Mouse (Mus musculus) forebrain, embryonic 10.5 days (tissue): Measurements from ENCODE around the gene Poln. TPM values are rescaled to one million over a fixed set of nuclear protein-coding genes. Genes with fewer than 3 reads are reported as not detected.

Experiments used
- DNase-seq: peaks from one replicate; pipeline ENCODE4 v3.0.0-alpha.2; 2017; ENCODE audit warnings: low spot score; ENCODE audit errors: extremely low spot score
- H3K27ac ChIP-seq: fragments of 300-500 bp; sonication (generic); 2 replicates; pipeline ENCODE4 v1.5.1; 2016; ENCODE audit warnings: mild to moderate bottlenecking
- H3K27me3 ChIP-seq: fragments of 300-500 bp; sonication (generic); 2 replicates; pipeline ENCODE4 v1.6.1; 2016; ENCODE audit warnings: mild to moderate bottlenecking; ENCODE audit not compliant: poor library complexity, severe bottlenecking
- H3K36me3 ChIP-seq: fragments of 300-500 bp; sonication (generic); replicated peaks from 2 replicates; pipeline ENCODE4 v1.6.1; 2016; ENCODE audit warnings: mild to moderate bottlenecking, moderate library complexity
- H3K4me1 ChIP-seq: fragments of 300-500 bp; sonication (generic); 2 replicates; pipeline ENCODE4 v1.6.1; 2016
- H3K4me3 ChIP-seq: fragments of 300-500 bp; sonication (generic); 2 replicates; pipeline ENCODE4 v1.5.1; 2016; ENCODE audit warnings: mild to moderate bottlenecking, moderate library complexity
- H3K9me3 ChIP-seq: fragments of 300-500 bp; sonication (generic); 2 replicates; pipeline ENCODE4 v1.6.1; 2016; ENCODE audit warnings: mild to moderate bottlenecking, moderate library complexity
- WGBS: fragments of 180-500 bp; shearing (Covaris S2); methylation state at CpG from one replicate; pipeline ENCODE4 v1.1.7; 2016; 5-methylcytosine and 5-hydroxymethylcytosine counted together
- polyA plus RNA-seq: library from polyadenylated mRNA; unstranded; fragments of >200 nt; fragmentation: Nextera tagmentation; extraction: Ambion mirVana; gene quantifications from 2 replicates; pipeline ENCODE4 v1.2.1, GENCODE M21; 2016

Poln gene
- polyA plus RNA-seq, 1 experiment from 2014 or later, result 0.77 TPM

DNA sequence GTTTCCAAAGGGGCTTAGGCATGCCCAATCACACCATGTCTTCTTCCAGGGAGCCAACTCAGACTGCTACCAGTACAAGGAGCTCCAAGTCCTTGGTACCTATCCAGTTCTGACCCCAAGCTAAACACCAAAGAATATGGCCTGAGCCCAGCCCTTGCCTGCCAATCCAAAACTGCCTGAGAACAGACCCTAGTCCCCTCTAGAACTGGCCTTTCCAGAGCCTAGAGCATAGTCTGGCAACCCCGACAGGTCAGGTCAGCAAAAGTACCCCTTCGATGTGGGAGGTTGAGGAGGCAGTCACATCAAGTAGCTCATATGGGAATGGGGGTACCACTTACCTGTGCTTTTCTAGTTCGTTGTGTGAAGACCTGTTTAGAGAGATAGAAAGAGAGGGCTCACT lies 14.7 kb upstream of the Poln start:
- WGBS, result 86% methylated on average over 3 of the region's 3 CpGs
- no peaks in the 10 kb centered on the region for H3K9me3 ChIP-seq
- peaks cover 16% of the 10 kb centered on the region for H3K27me3 ChIP-seq
- H3K36me3 ChIP-seq, result no peaks in the 10 kb centered on the region; the same call in 1 of the 2 replicates
- no peak overlapping the region for H3K4me3 ChIP-seq
- no peak for DNase-seq
- H3K27ac ChIP-seq, result no peak overlapping the region
- H3K4me1 ChIP-seq, result peaks cover 42% of the 10 kb centered on the region

- WGBS, result 88% methylated on average over 5 of the region's 5 CpGs
- Histone ChIP-seq H3K9me3 (no peaks in the 10 kb centered on the region), H3K36me3 (peaks cover 2% of the 10 kb centered on the region), H3K27me3 (peaks cover 16% of the 10 kb centered on the region), H3K27ac (no peak overlapping the region), H3K4me3 (no peak overlapping the region), H3K4me1 (peaks cover 37% of the 10 kb centered on the region)
- no peak for DNase-seq
Observed at GRCm38 (mm10) chr5:34183156-34183880, 14.1 kb upstream of the Poln start.

DNA sequence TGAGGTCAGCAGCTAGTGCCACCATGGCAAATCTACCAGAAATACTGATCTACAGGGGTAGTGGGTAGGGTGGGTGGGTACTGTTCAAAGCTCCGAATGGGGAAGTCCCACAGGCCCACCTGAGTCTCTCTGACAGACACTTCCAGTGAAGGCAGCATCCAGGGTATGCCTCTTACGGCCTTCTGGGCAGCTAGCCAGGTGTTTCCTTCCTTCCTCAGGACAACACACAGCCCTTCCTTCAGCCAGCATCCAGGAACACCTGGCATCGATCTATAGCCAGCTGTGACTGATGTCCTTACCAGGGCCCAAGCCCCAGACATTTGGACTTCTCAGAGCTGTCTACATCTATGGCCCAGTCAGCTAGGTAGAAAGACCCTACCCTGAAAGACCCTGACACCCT lies 13.2 kb upstream of the Poln start:
- H3K4me3 ChIP-seq, result no peak overlapping the region
- no peaks in the 10 kb centered on the region for H3K9me3 ChIP-seq
- peaks cover 31% of the 10 kb centered on the region for H3K4me1 ChIP-seq
- peaks cover 16% of the 10 kb centered on the region for H3K27me3 ChIP-seq
- no peak for DNase-seq
- H3K27ac ChIP-seq, result no peak overlapping the region
- peaks cover 8% of the 10 kb centered on the region for H3K36me3 ChIP-seq
- WGBS, result 89% methylated on average over 3 of the region's 3 CpGs

- WGBS, result 92% methylated on average over 4 of the region's 4 CpGs
Observed at GRCm38 (mm10) chr5:34177821-34178220, 8.6 kb upstream of the Poln start.

GRCm38 (mm10) chr5:34177091-34177490 lies 7.8 kb upstream of the Poln start:
- H3K9me3 ChIP-seq, result no peaks in the 10 kb centered on the region
- 92% methylated on average over 2 of the region's 2 CpGs for WGBS
- H3K36me3 ChIP-seq, result peaks cover 34% of the 10 kb centered on the region
- DNase-seq, result no peak
- peaks cover 7% of the 10 kb centered on the region for H3K4me1 ChIP-seq
- no peak overlapping the region for H3K4me3 ChIP-seq
- H3K27ac ChIP-seq, result no peak overlapping the region
- no peaks in the 10 kb centered on the region for H3K27me3 ChIP-seq

More at GRCm38 (mm10) chr5:34177821-34178220, 8.6 kb upstream of the Poln start:
- Histone ChIP-seq H3K4me1 (peaks cover 7% of the 10 kb centered on the region), H3K27ac (no peak overlapping the region), H3K27me3 (no peaks in the 10 kb centered on the region), H3K36me3 (peaks cover 34% of the 10 kb centered on the region), H3K4me3 (no peak overlapping the region), H3K9me3 (no peaks in the 10 kb centered on the region)
- no peak for DNase-seq

- no peak overlapping the region for H3K27ac ChIP-seq
- no peak for DNase-seq
- no peak overlapping the region for H3K4me3 ChIP-seq
- 69% methylated on average over 10 of the region's 10 CpGs for WGBS
- H3K27me3 ChIP-seq, result no peaks in the 10 kb centered on the region
- no peaks in the 10 kb centered on the region for H3K9me3 ChIP-seq
- peaks cover 34% of the 10 kb centered on the region for H3K36me3 ChIP-seq
- peaks cover 7% of the 10 kb centered on the region for H3K4me1 ChIP-seq
Observed at GRCm38 (mm10) chr5:34176691-34177090, 7.4 kb upstream of the Poln start.

- DNase-seq, result no peak
- no peak overlapping the region for H3K4me3 ChIP-seq
- H3K9me3 ChIP-seq, result no peaks in the 10 kb centered on the region
- H3K27ac ChIP-seq, result peak overlapping the region; percentile 48; the same call in 1 of the 2 replicates
- 24% methylated on average over 5 of the region's 5 CpGs for WGBS
- H3K27me3 ChIP-seq, result no peaks in the 10 kb centered on the region
- peaks cover 7% of the 10 kb centered on the region for H3K4me1 ChIP-seq
- peaks cover 34% of the 10 kb centered on the region for H3K36me3 ChIP-seq
Observed at GRCm38 (mm10) chr5:34175403-34175694, 6.1 kb upstream of the Poln start.

GRCm38 (mm10) chr5:34174550-34175402 lies 5.5 kb upstream of the Poln start:
- peaks cover 13% of the 10 kb centered on the region for H3K4me1 ChIP-seq
- H3K36me3 ChIP-seq, result peaks cover 34% of the 10 kb centered on the region
- H3K9me3 ChIP-seq, result no peaks in the 10 kb centered on the region
- peak overlapping the region; percentile 48; the same call in 1 of the 2 replicates for H3K27ac ChIP-seq
- 76% methylated on average over 5 of the region's 5 CpGs for WGBS
- H3K4me3 ChIP-seq, result no peak overlapping the region
- H3K27me3 ChIP-seq, result no peaks in the 10 kb centered on the region
- DNase-seq, result peak; percentile 11

DNA sequence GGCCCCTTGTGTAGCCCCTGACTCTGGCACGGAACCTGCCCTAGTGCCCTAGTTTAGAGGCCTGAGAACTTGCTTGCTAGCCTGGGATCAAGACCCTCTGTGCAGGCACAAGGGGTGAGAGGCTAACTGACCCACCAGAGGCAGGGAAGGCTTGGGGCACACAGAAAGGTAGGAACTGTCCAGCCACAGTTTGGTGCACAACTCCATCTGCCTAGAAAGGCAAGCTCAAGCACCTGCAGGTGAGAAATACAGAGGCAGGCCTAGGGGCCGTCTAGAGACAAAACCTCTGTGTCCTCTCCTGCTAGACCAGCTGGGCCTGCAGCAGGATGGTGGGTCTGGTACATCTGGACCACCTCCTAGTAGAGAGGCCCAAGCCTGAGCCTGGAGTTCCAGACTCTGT lies 4.8 kb upstream of the Poln start:
- Histone ChIP-seq H3K36me3 (peaks cover 34% of the 10 kb centered on the region), H3K27ac (no peak overlapping the region), H3K9me3 (no peaks in the 10 kb centered on the region), H3K27me3 (no peaks in the 10 kb centered on the region), H3K4me3 (no peak overlapping the region), H3K4me1 (peaks cover 16% of the 10 kb centered on the region)
- no peak for DNase-seq
- 91% methylated on average over 2 of the region's 2 CpGs for WGBS

DNA sequence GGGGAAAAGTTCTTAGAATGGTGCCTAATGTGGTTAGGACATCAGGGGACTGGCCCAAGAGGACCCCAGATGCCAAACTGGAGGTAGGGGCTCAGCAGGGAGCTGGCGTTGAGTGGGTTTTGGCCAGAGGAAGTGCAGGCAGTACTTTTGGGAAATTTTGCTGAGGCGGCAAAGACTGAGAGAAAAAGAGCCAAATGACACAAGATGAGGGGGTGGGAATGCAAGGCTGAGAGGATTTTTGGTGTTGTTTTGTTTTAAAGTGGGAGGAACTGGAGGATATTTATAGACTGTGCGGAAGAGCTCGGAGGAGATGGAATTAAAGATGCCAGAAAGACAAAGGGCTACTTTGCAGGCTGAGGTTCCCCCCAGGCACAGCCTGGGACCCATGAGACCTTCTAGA lies 1.5 kb upstream of the Poln start:
- WGBS, result 82% methylated on average over 4 of the region's 4 CpGs
- peaks cover 39% of the 10 kb centered on the region for H3K4me1 ChIP-seq
- DNase-seq, result no peak
- H3K4me3 ChIP-seq, result no peak overlapping the region
- no peak overlapping the region; the same call in 1 of the 2 replicates for H3K27ac ChIP-seq
- H3K9me3 ChIP-seq, result no peaks in the 10 kb centered on the region
- peaks cover 15% of the 10 kb centered on the region; the same call in 1 of the 2 replicates for H3K36me3 ChIP-seq
- H3K27me3 ChIP-seq, result no peaks in the 10 kb centered on the region

DNA sequence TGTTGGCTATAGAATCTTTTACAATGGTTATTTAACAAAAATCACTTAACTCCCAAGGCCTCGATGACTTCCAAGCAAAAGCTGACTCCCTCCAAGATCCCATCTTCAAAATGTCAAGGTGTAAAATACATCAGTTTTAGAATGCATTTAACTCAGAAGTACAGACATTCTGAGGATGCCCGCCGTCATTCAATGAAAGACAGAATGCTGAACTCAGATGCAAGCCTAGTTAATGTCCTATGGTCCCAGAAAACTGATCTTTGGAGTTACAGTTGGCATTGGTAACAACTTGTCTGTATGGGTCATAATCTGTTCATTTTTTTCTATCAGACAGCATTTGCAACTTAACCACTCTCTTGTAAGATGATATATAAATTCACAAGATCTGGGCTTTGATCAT lies 706 bp upstream of the Poln start:
- Histone ChIP-seq H3K27me3 (no peaks in the 10 kb centered on the region), H3K9me3 (no peaks in the 10 kb centered on the region), H3K4me1 (peaks cover 39% of the 10 kb centered on the region), H3K27ac (peak overlapping the region; percentile 95), H3K36me3 (peaks cover 23% of the 10 kb centered on the region), H3K4me3 (peak overlapping the region; percentile 77)
- 84% methylated on average over 3 of the region's 3 CpGs for WGBS
- no peak for DNase-seq

- Histone ChIP-seq H3K27ac (no peak overlapping the region), H3K27me3 (no peaks in the 10 kb centered on the region), H3K9me3 (no peaks in the 10 kb centered on the region), H3K4me3 (peak overlapping the region; percentile 77), H3K36me3 (peaks cover 31% of the 10 kb centered on the region), H3K4me1 (peaks cover 45% of the 10 kb centered on the region)
- no peak for DNase-seq
- 93% methylated on average over 4 of the region's 4 CpGs for WGBS
Observed at GRCm38 (mm10) chr5:34167857-34168256, 1.4 kb downstream of the Poln start.

DNA sequence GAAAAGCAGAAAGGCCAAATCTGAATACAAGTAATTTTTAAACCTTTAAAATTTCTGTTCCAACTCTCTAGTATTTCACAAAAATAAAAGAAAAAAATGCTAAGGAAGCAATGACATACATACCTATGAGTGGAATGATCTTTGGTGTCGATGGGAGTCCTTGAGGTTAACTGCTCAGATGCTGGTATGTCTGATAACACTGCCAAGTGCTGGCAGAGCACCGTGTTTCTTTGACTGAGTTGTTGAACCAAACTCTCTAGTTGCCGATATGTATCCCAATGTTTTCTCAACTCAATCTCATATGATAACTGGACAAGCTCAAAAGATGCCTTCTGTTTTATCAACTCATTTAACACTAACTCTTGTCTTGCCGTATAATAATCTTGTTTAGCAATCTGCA lies 3.5 kb downstream of the Poln start:
- WGBS, result 91% methylated on average over 4 of the region's 4 CpGs
- no peak overlapping the region for H3K27ac ChIP-seq
- H3K4me3 ChIP-seq, result no peak overlapping the region
- no peak for DNase-seq
- peaks cover 45% of the 10 kb centered on the region for H3K4me1 ChIP-seq
- H3K9me3 ChIP-seq, result no peaks in the 10 kb centered on the region
- H3K27me3 ChIP-seq, result no peaks in the 10 kb centered on the region
- H3K36me3 ChIP-seq, result peaks cover 51% of the 10 kb centered on the region
